ENCODE assay signal across 10 mouse cellular contexts in the genomic region with DNA sequence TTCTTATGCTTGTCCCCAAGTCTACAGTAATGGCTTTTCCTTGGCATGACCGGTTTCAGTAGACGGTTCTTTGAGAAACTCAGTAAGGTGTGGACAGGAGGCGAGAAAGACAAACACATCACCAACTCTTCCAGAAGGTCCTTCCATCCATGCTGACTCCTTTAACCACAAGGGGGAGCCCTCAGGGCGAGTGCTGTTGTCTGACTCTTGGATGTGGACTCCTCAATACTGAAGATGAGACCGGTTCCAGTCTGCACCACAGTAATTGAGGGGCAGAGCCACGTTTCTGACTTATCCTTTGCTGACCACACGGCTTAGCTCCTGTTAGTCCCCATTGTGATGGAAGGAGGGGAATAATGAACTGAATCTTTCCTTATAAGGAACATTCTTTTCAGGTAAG. TPM values are rescaled to one million over a fixed set of nuclear protein-coding genes. Genes with fewer than 3 reads are reported as not detected.
DNase-seq lines count a peak whose midpoint lies in the region; ATAC-seq and TF ChIP-seq lines count a peak whose summit lies in the region.
"Had no signal": no experiment of that assay in that cellular context is flagged by ENCODE, and none has a peak within 500 bp of the region (broad histone marks: within the 10 kb centered on the region; RNA-seq: fewer than 3 reads in every experiment).

No protein-coding gene starts in this region.

- H3K4me3 ChIP-seq in midbrain, embryonic 10.5 days, result no peak overlapping the region
- H3K4me3 ChIP-seq in midbrain, embryonic 13.5 days (replicated peaks), result no peak overlapping the region
- no peak overlapping the region for H3K4me3 ChIP-seq in bone marrow macrophage, adult 2 months (ENCODE audit: insufficient read depth, low read length)
- H3K4me3 ChIP-seq in forebrain, embryonic 12.5 days (replicated peaks), result no peak overlapping the region
- H3K4me3 ChIP-seq in olfactory bulb, adult 2 months (ENCODE audit: insufficient read depth, low read depth, low read length), result no peak overlapping the region
- H3K4me3 ChIP-seq: embryonic facial prominence, embryonic 15.5 days; neural tube, embryonic 12.5 days had no signal

- H3K27ac ChIP-seq in midbrain, embryonic 10.5 days (replicated peaks), result no peak overlapping the region
- H3K27ac ChIP-seq in midbrain, embryonic 13.5 days, result no peak overlapping the region
- no peak overlapping the region for H3K27ac ChIP-seq in bone marrow macrophage, adult 2 months (ENCODE audit: insufficient read depth, low read depth, low read length)
- no peak overlapping the region for H3K27ac ChIP-seq in forebrain, embryonic 12.5 days
- H3K27ac ChIP-seq in olfactory bulb, adult 2 months (ENCODE audit: insufficient read depth, low read depth, low read length), result no peak overlapping the region
- H3K27ac ChIP-seq: embryonic facial prominence, embryonic 15.5 days; neural tube, embryonic 12.5 days had no signal

- H3K9me3 ChIP-seq in midbrain, embryonic 10.5 days (replicated peaks), result no peaks in the 10 kb centered on the region
- no peaks in the 10 kb centered on the region for H3K9me3 ChIP-seq in midbrain, embryonic 13.5 days
- no peaks in the 10 kb centered on the region for H3K9me3 ChIP-seq in forebrain, embryonic 12.5 days
- H3K9me3 ChIP-seq: embryonic facial prominence, embryonic 15.5 days; neural tube, embryonic 12.5 days had no signal

- ATAC-seq in midbrain, embryonic 13.5 days, result no peak
- ATAC-seq in forebrain, embryonic 12.5 days (ENCODE audit: low FRiP score), result 0 out of 2 replicates have a peak, but pooled peaks have one; percentile 47

- H3K4me1 ChIP-seq in midbrain, embryonic 10.5 days, result peaks cover 20% of the 10 kb centered on the region
- peaks cover 16% of the 10 kb centered on the region for H3K4me1 ChIP-seq in midbrain, embryonic 13.5 days (replicated peaks)
- no peaks in the 10 kb centered on the region for H3K4me1 ChIP-seq in bone marrow macrophage, adult 2 months (ENCODE audit: control insufficient read depth, insufficient read depth, low read length)
- H3K4me1 ChIP-seq in forebrain, embryonic 12.5 days, result 0 out of 2 replicates have a peak, but pooled peaks cover 5% of the 10 kb centered on the region
- peaks cover 12% of the 10 kb centered on the region for H3K4me1 ChIP-seq in olfactory bulb, adult 2 months (ENCODE audit: control insufficient read depth, insufficient read depth, low read length)

- DNase-seq in midbrain, embryonic 10.5 days (ENCODE audit: low spot score), result peak; percentile 45
- DNase-seq in heart, postnatal 10 days, result peak; percentile 80 to 90
- peak; percentile 61 for DNase-seq in left cerebral cortex, postnatal 4 days
- DNase-seq in thymus, postnatal 25 days, result peak; percentile 36

- H3K36me3 ChIP-seq in midbrain, embryonic 10.5 days, result no peaks in the 10 kb centered on the region
- no peaks in the 10 kb centered on the region for H3K36me3 ChIP-seq in midbrain, embryonic 13.5 days
- no peaks in the 10 kb centered on the region for H3K36me3 ChIP-seq in forebrain, embryonic 12.5 days (replicated peaks)
- H3K36me3 ChIP-seq: embryonic facial prominence, embryonic 15.5 days; neural tube, embryonic 12.5 days had no signal

- TF ChIP-seq CTCF in bone marrow macrophage, adult 2 months (IDR thresholded peaks at IDR 0.05; ENCODE audit: low read depth, low read length), result peak; percentile 56
- peak; percentile 55 for TF ChIP-seq CTCF in olfactory bulb, adult 2 months (IDR thresholded peaks at IDR 0.05; ENCODE audit: insufficient read depth, low read depth, low read length)

- no peak overlapping the region for H3K4me2 ChIP-seq in midbrain, embryonic 13.5 days (replicated peaks)
- no peak overlapping the region for H3K4me2 ChIP-seq in forebrain, embryonic 12.5 days
- H3K4me2 ChIP-seq: embryonic facial prominence, embryonic 15.5 days; neural tube, embryonic 12.5 days had no signal

- WGBS in midbrain, embryonic 10.5 days, result 59% methylated on average over 7 of the region's 7 CpGs
- WGBS in midbrain, embryonic 13.5 days, result 50% methylated on average over 7 of the region's 7 CpGs
- 50% methylated on average over 7 of the region's 7 CpGs for WGBS in forebrain, embryonic 12.5 days
- WGBS in olfactory bulb, adult 2 months, result 46% methylated on average over 7 of the region's 7 CpGs

- intact Hi-C loops in heart, postnatal 10 days (cut with DNase I), result loop anchor here (1.0 kb wide), 2 partner anchors 29 to 175 kb away; no protein-coding TSS in a partner anchor
- intact Hi-C loops in left cerebral cortex, postnatal 4 days (cut with DNase I), result loop anchor here (5.0 kb wide), 1 partner anchor 174 kb away; no protein-coding TSS in a partner anchor

- no peak for TF ChIP-seq POLR2A in bone marrow macrophage, adult 2 months (IDR thresholded peaks at IDR 0.05; ENCODE audit: borderline replicate concordance, low read depth, low read length)
- no peak for TF ChIP-seq POLR2A in olfactory bulb, adult 2 months (IDR thresholded peaks at IDR 0.05; ENCODE audit: insufficient read depth, low read depth, low read length)

- no peak overlapping the region for H3K9ac ChIP-seq in midbrain, embryonic 13.5 days (replicated peaks)
- H3K9ac ChIP-seq in forebrain, embryonic 12.5 days, result no peak overlapping the region
- H3K9ac ChIP-seq: embryonic facial prominence, embryonic 15.5 days; neural tube, embryonic 12.5 days had no signal

- H3K27me3 ChIP-seq in midbrain, embryonic 10.5 days (ENCODE audit: low read depth, poor library complexity, severe bottlenecking), result no peaks in the 10 kb centered on the region
- no peaks in the 10 kb centered on the region for H3K27me3 ChIP-seq in midbrain, embryonic 13.5 days
- no peaks in the 10 kb centered on the region for H3K27me3 ChIP-seq in forebrain, embryonic 12.5 days
- H3K27me3 ChIP-seq: embryonic facial prominence, embryonic 15.5 days; neural tube, embryonic 12.5 days had no signal

RNA-seq across cellular contexts. Expression of a gene that starts 1.2 kb away (rescaled TPM):
- polyA plus RNA-seq in midbrain, embryonic 10.5 days (2016; fragmentation: Nextera tagmentation; extraction: Ambion mirVana), result 2.0 and 2.7 TPM in 2 replicates
- polyA plus RNA-seq in midbrain, embryonic 13.5 days (2015; fragmentation: Nextera tagmentation; extraction: Ambion mirVana), result 0.89 and 1.9 TPM in 2 replicates
- 5.2 and 6.0 TPM in 2 replicates for polyA plus RNA-seq in bone marrow macrophage, adult 2 months (2012; ENCODE audit: insufficient read depth, insufficient read length, missing spikeins)
- polyA plus RNA-seq in forebrain, embryonic 12.5 days (2016; fragmentation: Nextera tagmentation; extraction: Ambion mirVana), result 1.4 TPM in 2 replicates
- 10 to 100 TPM; 73.6 to 85.2 TPM for total RNA-seq in heart, postnatal 10 days (2021)
- 1 to 10 TPM; 3.4 to 4.1 TPM for total RNA-seq in left cerebral cortex, postnatal 4 days (2021)
- polyA plus RNA-seq in olfactory bulb, adult 2 months (2012; ENCODE audit: insufficient read depth, insufficient read length, low replicate concordance, missing spikeins), result not detected in 2 replicates

RNA-seq across cellular contexts. Expression of a gene that starts 30.5 kb away (rescaled TPM):
- polyA plus RNA-seq in midbrain, embryonic 10.5 days (2016; fragmentation: Nextera tagmentation; extraction: Ambion mirVana), result 2.6 and 2.7 TPM in 2 replicates
- 1.3 TPM in 2 replicates for polyA plus RNA-seq in midbrain, embryonic 13.5 days (2015; fragmentation: Nextera tagmentation; extraction: Ambion mirVana)
- 7.0 and 7.3 TPM in 2 replicates for polyA plus RNA-seq in bone marrow macrophage, adult 2 months (2012; ENCODE audit: insufficient read depth, insufficient read length, missing spikeins)
- polyA plus RNA-seq in forebrain, embryonic 12.5 days (2016; fragmentation: Nextera tagmentation; extraction: Ambion mirVana), result 3.7 and 4.3 TPM in 2 replicates
- 1 to 10 TPM; 9.4 to 9.7 TPM for total RNA-seq in heart, postnatal 10 days (2021)
- total RNA-seq in left cerebral cortex, postnatal 4 days (2021), result 1 to 10 TPM; 2.8 to 3.6 TPM
- not detected in 2 replicates for polyA plus RNA-seq in olfactory bulb, adult 2 months (2012; ENCODE audit: insufficient read depth, insufficient read length, low replicate concordance, missing spikeins)
